Mouse (Mus musculus) hindbrain, embryonic 10.5 days (tissue): Measurements from ENCODE around the gene Ints3. TPM values are rescaled to one million over a fixed set of nuclear protein-coding genes. Genes with fewer than 3 reads are reported as not detected.
"Not testable (repeated sequence)": the region's sequence is repeated elsewhere in the genome, so short reads cannot be mapped to it uniquely, and the experiment has no call there.

Experiments
- DNase-seq: peaks from one replicate; pipeline ENCODE4 v3.0.0-alpha.2; 2017; ENCODE audit warnings: low spot score
- H3K27ac ChIP-seq: fragments of 300-500 bp; sonication (generic); 2 replicates; pipeline ENCODE4 v1.5.1; 2016; ENCODE audit warnings: mild to moderate bottlenecking, moderate library complexity
- H3K27me3 ChIP-seq: fragments of 300-500 bp; sonication (generic); 2 replicates; pipeline ENCODE4 v1.6.1; 2016; ENCODE audit warnings: mild to moderate bottlenecking; ENCODE audit not compliant: poor library complexity, insufficient read depth, severe bottlenecking
- H3K36me3 ChIP-seq: fragments of 300-500 bp; sonication (generic); 2 replicates; pipeline ENCODE4 v1.6.1; 2016; ENCODE audit warnings: mild to moderate bottlenecking, moderate library complexity
- H3K4me1 ChIP-seq: fragments of 300-500 bp; sonication (generic); replicated peaks from 2 replicates; pipeline ENCODE4 v1.6.1; 2016; ENCODE audit warnings: mild to moderate bottlenecking
- H3K4me3 ChIP-seq: fragments of 300-500 bp; sonication (generic); 2 replicates; pipeline ENCODE4 v1.5.1; 2016; ENCODE audit warnings: mild to moderate bottlenecking, moderate library complexity
- H3K9me3 ChIP-seq: fragments of 300-500 bp; sonication (generic); 2 replicates; pipeline ENCODE4 v1.6.1; 2016; ENCODE audit warnings: mild to moderate bottlenecking, moderate library complexity
- WGBS: fragments of 180-500 bp; shearing (Covaris S2); methylation state at CpG from one replicate; pipeline ENCODE4 v1.1.7; 2016; 5-methylcytosine and 5-hydroxymethylcytosine counted together
- polyA plus RNA-seq: library from polyadenylated mRNA; unstranded; fragments of >200 nt; fragmentation: Nextera tagmentation; extraction: Ambion mirVana; gene quantifications from 2 replicates; pipeline ENCODE4 v1.2.1, GENCODE M21; 2016

Ints3 gene
- polyA plus RNA-seq, 1 experiment from 2014 or later: 37.6 TPM

GRCm38 (mm10) chr3:90361476-90361875, 71.9 kb downstream of the Ints3 start:
- no peaks in the 10 kb centered on the region for H3K9me3 ChIP-seq
- peaks cover 65% of the 10 kb centered on the region for H3K36me3 ChIP-seq
- DNase-seq: no peak
- 83% methylated on average over 4 of the region's 4 CpGs for WGBS
- no peak overlapping the region for H3K4me3 ChIP-seq
- no peak overlapping the region for H3K27ac ChIP-seq
- H3K4me1 ChIP-seq: no peaks in the 10 kb centered on the region
- no peaks in the 10 kb centered on the region for H3K27me3 ChIP-seq

- Histone ChIP-seq H3K4me1 (no peaks in the 10 kb centered on the region), H3K4me3 (no peak overlapping the region), H3K36me3 (peaks cover 88% of the 10 kb centered on the region), H3K27me3 (no peaks in the 10 kb centered on the region), H3K27ac (no peak overlapping the region), H3K9me3 (no peaks in the 10 kb centered on the region)
- 92% methylated on average over 1 of the region's 1 CpGs for WGBS
- DNase-seq: no peak
Observed at GRCm38 (mm10) chr3:90359230-90359629, 74.2 kb downstream of the Ints3 start.

- Histone ChIP-seq H3K27ac (no peak overlapping the region), H3K9me3 (no peaks in the 10 kb centered on the region), H3K27me3 (no peaks in the 10 kb centered on the region), H3K36me3 (peaks cover 94% of the 10 kb centered on the region), H3K4me1 (no peaks in the 10 kb centered on the region), H3K4me3 (no peak overlapping the region)
- DNase-seq: no peak
- 89% methylated on average over 7 of the region's 7 CpGs for WGBS
Observed at GRCm38 (mm10) chr3:90357959-90358358, 75.5 kb downstream of the Ints3 start.

DNA sequence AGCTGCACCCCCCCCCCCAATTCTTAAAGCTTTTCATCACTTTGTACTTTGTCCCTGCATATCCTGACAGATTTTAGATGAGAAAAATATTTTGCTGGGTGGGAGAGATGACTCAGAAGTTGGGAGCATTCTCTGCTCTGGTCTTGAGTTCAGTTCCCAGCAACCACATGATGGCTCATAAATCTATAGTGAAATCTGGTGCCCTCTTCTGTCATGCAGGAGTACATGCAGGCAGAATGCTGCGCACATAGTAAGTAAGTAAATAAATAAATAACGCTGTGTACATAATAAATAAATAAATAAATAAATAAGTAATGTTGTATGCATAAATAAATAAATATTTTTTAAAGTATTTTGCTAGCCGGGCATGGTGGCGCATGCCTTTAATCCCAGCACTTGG, 85.6 kb downstream of the Ints3 start:
- peaks cover 82% of the 10 kb centered on the region for H3K36me3 ChIP-seq
- no peak overlapping the region for H3K27ac ChIP-seq
- H3K27me3 ChIP-seq: no peaks in the 10 kb centered on the region
- WGBS: 96% methylated on average over 4 of the region's 4 CpGs
- H3K4me3 ChIP-seq: no peak overlapping the region
- peaks cover 3% of the 10 kb centered on the region; the same call in 1 of the 2 replicates for H3K9me3 ChIP-seq
- DNase-seq: no peak
- H3K4me1 ChIP-seq: no peaks in the 10 kb centered on the region

DNA sequence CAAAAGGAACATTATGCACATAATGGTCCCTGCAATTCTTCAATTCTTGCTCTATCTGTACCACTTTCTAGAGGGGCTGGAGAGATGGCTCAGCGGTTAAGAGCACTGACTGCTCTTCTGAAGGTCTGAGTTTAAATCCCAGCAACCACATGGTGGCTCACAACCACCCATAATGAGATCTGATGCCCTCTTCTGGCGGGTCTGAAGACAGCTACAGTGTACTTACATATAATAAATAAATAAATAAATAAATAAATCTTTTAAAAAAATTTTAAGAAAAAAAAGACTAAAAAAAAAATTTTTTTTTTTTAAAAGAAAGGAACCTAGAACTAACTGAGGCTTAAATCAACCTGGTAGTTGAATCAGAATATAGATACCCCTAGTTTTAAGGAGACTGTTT, 90.6 kb downstream of the Ints3 start:
- H3K36me3 ChIP-seq: peaks cover 60% of the 10 kb centered on the region
- DNase-seq, H3K27me3 ChIP-seq: not testable (repeated sequence)

More for the DNA sequence above, 90.6 kb downstream of the Ints3 start:
- not testable (repeated sequence) for H3K9me3 ChIP-seq, H3K4me1 ChIP-seq, H3K27ac ChIP-seq, H3K4me3 ChIP-seq
- WGBS: 56% methylated on average over 2 of the region's 2 CpGs

Other genes starting within 250 kb of the Ints3 start
- gene Rps27, start 220.0 kb downstream of the Ints3 start, polyA plus RNA-seq: 1,066 and 1,137 TPM in 2 replicates
- gene Rab13, start 219.9 kb downstream of the Ints3 start, polyA plus RNA-seq: 25.5 and 27.8 TPM in 2 replicates
- gene Jtb, start 202.0 kb downstream of the Ints3 start, polyA plus RNA-seq: 91.4 and 95.7 TPM in 2 replicates
- 4.2 and 4.3 TPM in 2 replicates for gene Creb3l4, start 190.1 kb downstream of the Ints3 start, polyA plus RNA-seq
- gene Slc39a1, start 185.4 kb downstream of the Ints3 start, polyA plus RNA-seq: 62.5 and 65.3 TPM in 2 replicates
- gene Crtc2, start 179.5 kb downstream of the Ints3 start, polyA plus RNA-seq: 20.8 and 28.4 TPM in 2 replicates
- 5.7 and 7.1 TPM in 2 replicates for gene Dennd4b, start 168.4 kb downstream of the Ints3 start, polyA plus RNA-seq
- 15.3 and 17.9 TPM in 2 replicates for gene Gatad2b, start 140.4 kb downstream of the Ints3 start, polyA plus RNA-seq
- gene Slc27a3, start 43.7 kb downstream of the Ints3 start, polyA plus RNA-seq: 28.5 and 29.1 TPM in 2 replicates
- 3.0 TPM in 2 replicates for gene Npr1, start 32.2 kb upstream of the Ints3 start, polyA plus RNA-seq
- 315 and 340 TPM in 2 replicates for gene Ilf2, start 42.5 kb upstream of the Ints3 start, polyA plus RNA-seq
- 60.9 and 69.1 TPM in 2 replicates for gene Snapin, start 57.4 kb upstream of the Ints3 start, polyA plus RNA-seq
- 174 and 182 TPM in 2 replicates for gene Chtop, start 75.9 kb upstream of the Ints3 start, polyA plus RNA-seq
- gene S100a1, start 80.8 kb upstream of the Ints3 start, polyA plus RNA-seq: 7.5 and 7.7 TPM in 2 replicates
- 11.7 and 13.1 TPM in 2 replicates for gene S100a13, start 80.8 kb upstream of the Ints3 start, polyA plus RNA-seq
- gene S100a14, start 93.2 kb upstream of the Ints3 start, polyA plus RNA-seq: not detected in 2 replicates
- 46.6 and 47.9 TPM in 2 replicates for gene S100a16, start 103.6 kb upstream of the Ints3 start, polyA plus RNA-seq
- 0.24 and 0.27 TPM in 2 replicates for gene S100a3, start 127.0 kb upstream of the Ints3 start, polyA plus RNA-seq
- gene S100a2, start 156.6 kb upstream of the Ints3 start, polyA plus RNA-seq: not detected in 2 replicates
- gene Gm42674, start 168.3 kb upstream of the Ints3 start, polyA plus RNA-seq: not detected in 2 replicates
- gene S100a4, start 170.1 kb upstream of the Ints3 start, polyA plus RNA-seq: not detected in 2 replicates
- gene S100a5, start 174.9 kb upstream of the Ints3 start, polyA plus RNA-seq: not detected in 2 replicates
- gene S100a6, start 179.3 kb upstream of the Ints3 start, polyA plus RNA-seq: 14.4 and 18.3 TPM in 2 replicates
- not detected in 2 replicates for gene S100a7a, start 220.4 kb upstream of the Ints3 start, polyA plus RNA-seq
- gene S100a8, start 235.4 kb upstream of the Ints3 start, polyA plus RNA-seq: not detected in 2 replicates